Mouse (Mus musculus) midbrain, embryonic 14.5 days (tissue): ENCODE measurements at regions not wholly inside any gene's neighbourhood (a gene's known extent, or its start where the extent isn't known, plus 50 kb on each side); places are given as distances from the start of the nearest gene placed in this dataset.
A peak's percentile ranks its signal among the peaks of the same experiment; 100 is the strongest.

Experiments used
- ATAC-seq: fragments of 200-750 bp; cut with Nextera tagmentation; 2 replicates; pipeline ENCODE4 v1.8.0; 2017; ENCODE audit warnings: moderate number of reproducible peaks, moderate library complexity; ENCODE audit not compliant: low FRiP score, low TSS enrichment
- DNase-seq: peaks from one replicate; pipeline ENCODE4 v3.0.0-alpha.2; 2015
- H3K27ac ChIP-seq: fragments of 300-500 bp; sonication (generic); replicated peaks from 2 replicates; pipeline ENCODE4 v1.5.1; 2014; ENCODE audit warnings: mild to moderate bottlenecking, low read depth, low read length, moderate library complexity
- H3K27me3 ChIP-seq: fragments of 300-500 bp; sonication (generic); 2 replicates; pipeline ENCODE4 v1.6.1; 2014; ENCODE audit warnings: low read length, control low read depth, mixed read lengths; ENCODE audit not compliant: control insufficient read depth, insufficient read depth
- H3K36me3 ChIP-seq: fragments of 300-500 bp; sonication (generic); 2 replicates; pipeline ENCODE4 v1.6.1; 2014; ENCODE audit warnings: low read length, control low read depth; ENCODE audit not compliant: control insufficient read depth, insufficient read depth
- H3K4me1 ChIP-seq: fragments of 300-500 bp; sonication (generic); 2 replicates; pipeline ENCODE4 v1.6.1; 2014; ENCODE audit warnings: mild to moderate bottlenecking, antibody characterized with exemption, low read length, control low read depth; ENCODE audit not compliant: control insufficient read depth, insufficient read depth
- H3K4me2 ChIP-seq: fragments of 300-500 bp; sonication (generic); 2 replicates; pipeline ENCODE4 v1.6.1; 2014; ENCODE audit warnings: mild to moderate bottlenecking, low read length, moderate library complexity
- H3K4me3 ChIP-seq: fragments of 300-500 bp; sonication (generic); replicated peaks from 2 replicates; pipeline ENCODE4 v1.5.1; 2014; ENCODE audit warnings: low read depth, low read length
- H3K9ac ChIP-seq: fragments of 300-500 bp; sonication (generic); replicated peaks from 2 replicates; pipeline ENCODE4 v1.6.1; 2014; ENCODE audit warnings: mild to moderate bottlenecking, low read length, moderate library complexity
- H3K9me3 ChIP-seq: fragments of 300-500 bp; sonication (generic); 2 replicates; pipeline ENCODE4 v1.6.1; 2016; ENCODE audit warnings: low read length, control low read depth, mixed read lengths; ENCODE audit not compliant: control insufficient read depth
- WGBS: fragments of 180-500 bp; shearing (Covaris S2); extraction: QIAGEN DNeasy Blood & Tissue Kit; methylation state at CpG from one replicate; pipeline ENCODE4 v1.1.7; 2014; 5-methylcytosine and 5-hydroxymethylcytosine counted together

GRCm38 (mm10) chr1:184402985-184403384 is 329.4 kb downstream of the Hlx start:
- no peak overlapping the region for H3K9ac ChIP-seq
- H3K4me3 ChIP-seq: no peak overlapping the region
- H3K36me3 ChIP-seq: no peaks in the 10 kb centered on the region
- H3K9me3 ChIP-seq: no peaks in the 10 kb centered on the region
- DNase-seq (no peak), ATAC-seq (no peak)
- no peak overlapping the region for H3K27ac ChIP-seq
- H3K27me3 ChIP-seq: no peaks in the 10 kb centered on the region
- H3K4me1 ChIP-seq: no peaks in the 10 kb centered on the region
- no peak overlapping the region for H3K4me2 ChIP-seq
- 90% methylated on average over 6 of the region's 6 CpGs for WGBS

GRCm38 (mm10) chr1:184395215-184395614 is 337.2 kb downstream of the Hlx start:
- 56% methylated on average over 15 of the region's 15 CpGs for WGBS
- Histone ChIP-seq H3K27ac (no peak overlapping the region), H3K27me3 (no peaks in the 10 kb centered on the region), H3K4me3 (no peak overlapping the region), H3K36me3 (no peaks in the 10 kb centered on the region), H3K9ac (no peak overlapping the region), H3K9me3 (no peaks in the 10 kb centered on the region), H3K4me2 (no peak overlapping the region), H3K4me1 (no peaks in the 10 kb centered on the region)
- DNase-seq (peak; percentile 64), ATAC-seq (no peak)

GRCm38 (mm10) chr1:184394559-184395194 is 337.7 kb downstream of the Hlx start:
- Histone ChIP-seq H3K9ac (no peak overlapping the region), H3K36me3 (no peaks in the 10 kb centered on the region), H3K27ac (no peak overlapping the region), H3K4me2 (no peak overlapping the region), H3K4me3 (no peak overlapping the region), H3K4me1 (no peaks in the 10 kb centered on the region), H3K27me3 (no peaks in the 10 kb centered on the region), H3K9me3 (no peaks in the 10 kb centered on the region)
- no peak for ATAC-seq
- WGBS: 85% methylated on average over 12 of the region's 12 CpGs
- DNase-seq: no peak

- Histone ChIP-seq H3K9me3 (no peaks in the 10 kb centered on the region), H3K4me2 (no peak overlapping the region), H3K9ac (no peak overlapping the region), H3K27me3 (no peaks in the 10 kb centered on the region), H3K36me3 (no peaks in the 10 kb centered on the region), H3K4me3 (no peak overlapping the region), H3K4me1 (no peaks in the 10 kb centered on the region), H3K27ac (no peak overlapping the region)
- ATAC-seq (no peak), DNase-seq (no peak)
- 83% methylated on average over 7 of the region's 7 CpGs for WGBS
These were observed 348.2 kb downstream of the Hlx start for GRCm38 (mm10) chr1:184384088-184384823.

GRCm38 (mm10) chr1:184378665-184379064 is 344.6 kb upstream of the 1700056E22Rik start:
- Histone ChIP-seq H3K9me3 (no peaks in the 10 kb centered on the region; the same call in 1 of the 2 replicates), H3K27ac (no peak overlapping the region), H3K4me1 (no peaks in the 10 kb centered on the region), H3K4me2 (no peak overlapping the region), H3K9ac (no peak overlapping the region), H3K36me3 (no peaks in the 10 kb centered on the region), H3K4me3 (no peak overlapping the region), H3K27me3 (no peaks in the 10 kb centered on the region)
- WGBS: 80% methylated on average over 1 of the region's 1 CpGs
- no peak for DNase-seq
- no peak for ATAC-seq

GRCm38 (mm10) chr1:184365026-184365425 is 330.9 kb upstream of the 1700056E22Rik start:
- DNase-seq: no peak
- no peak overlapping the region for H3K27ac ChIP-seq

GRCm38 (mm10) chr1:184358226-184358568 is 324.1 kb upstream of the 1700056E22Rik start:
- no peak for DNase-seq
- no peak for ATAC-seq
- Histone ChIP-seq H3K27me3 (no peaks in the 10 kb centered on the region), H3K27ac (no peak overlapping the region), H3K4me3 (no peak overlapping the region), H3K36me3 (no peaks in the 10 kb centered on the region), H3K9me3 (no peaks in the 10 kb centered on the region), H3K4me2 (no peak overlapping the region), H3K4me1 (no peaks in the 10 kb centered on the region), H3K9ac (no peak overlapping the region)
- WGBS: 74% methylated on average over 6 of the region's 6 CpGs

More at GRCm38 (mm10) chr1:184365026-184365425, 330.9 kb upstream of the 1700056E22Rik start:
- Histone ChIP-seq H3K4me3 (no peak overlapping the region), H3K9me3 (0 out of 2 replicates have a peak, but pooled peaks cover 6% of the 10 kb centered on the region), H3K4me2 (no peak overlapping the region), H3K36me3 (no peaks in the 10 kb centered on the region), H3K9ac (no peak overlapping the region), H3K4me1 (no peaks in the 10 kb centered on the region), H3K27me3 (no peaks in the 10 kb centered on the region)
- no peak for ATAC-seq

GRCm38 (mm10) chr1:184357474-184358225 is 323.5 kb upstream of the 1700056E22Rik start:
- no peak overlapping the region for H3K4me3 ChIP-seq
- WGBS: 80% methylated on average over 4 of the region's 4 CpGs

More at GRCm38 (mm10) chr1:184357474-184358225, 323.5 kb upstream of the 1700056E22Rik start:
- Histone ChIP-seq H3K27me3 (no peaks in the 10 kb centered on the region), H3K4me1 (no peaks in the 10 kb centered on the region), H3K9me3 (no peaks in the 10 kb centered on the region), H3K27ac (no peak overlapping the region), H3K4me2 (no peak overlapping the region), H3K9ac (no peak overlapping the region), H3K36me3 (no peaks in the 10 kb centered on the region)
- ATAC-seq: no peak
- peak; percentile 19 for DNase-seq
